ENCODE assay signal across 36 mouse cellular contexts in the genomic region with DNA sequence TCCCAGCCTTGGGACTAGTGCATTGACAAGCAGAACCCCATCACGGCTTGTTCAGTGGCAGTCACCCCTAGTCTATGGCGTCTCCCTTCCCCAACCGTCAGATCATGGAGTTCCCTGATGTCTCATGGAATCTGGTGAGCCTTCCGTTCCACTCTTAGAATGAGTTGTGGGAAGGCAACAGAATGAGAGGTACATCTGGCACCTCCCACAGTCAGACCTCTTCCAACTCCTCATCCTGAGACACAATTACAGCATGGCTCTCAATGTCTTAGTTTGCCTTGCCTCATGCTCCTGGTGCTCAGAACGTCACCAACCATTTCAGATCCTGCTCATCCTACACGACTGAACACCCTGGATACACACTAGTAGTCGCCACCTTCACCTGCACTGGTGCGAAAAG. TPM values are rescaled to one million over a fixed set of nuclear protein-coding genes. Genes with fewer than 3 reads are reported as not detected.
"Had no signal": no experiment of that assay in that cellular context is flagged by ENCODE, and none has a peak within 500 bp of the region (broad histone marks: within the 10 kb centered on the region; RNA-seq: fewer than 3 reads in every experiment).

No protein-coding gene starts in this region.

- ATAC-seq: hindbrain, embryonic 16.5 days; hindbrain, postnatal 0 days; inflammation-experienced regulatory T-cells, adult 6 months; intestine, embryonic 15.5 days; intestine, embryonic 16.5 days; intestine, postnatal 0 days had no signal

- H3K4me3 ChIP-seq: heart, embryonic 10.5 days; heart, embryonic 12.5 days; heart, embryonic 13.5 days; heart, embryonic 15.5 days; hindbrain, embryonic 10.5 days; hindbrain, embryonic 12.5 days; hindbrain, embryonic 13.5 days; hindbrain, embryonic 15.5 days; intestine, embryonic 15.5 days; kidney, embryonic 15.5 days; layer of hippocampus, adult 2 months had no signal

- H3K27me3 ChIP-seq: heart, embryonic 12.5 days; heart, embryonic 15.5 days; hindbrain, embryonic 12.5 days; hindbrain, embryonic 13.5 days; hindbrain, embryonic 15.5 days; intestine, embryonic 15.5 days had no signal

- H3K36me3 ChIP-seq: heart, embryonic 10.5 days; heart, embryonic 12.5 days; heart, embryonic 13.5 days; heart, embryonic 15.5 days; hindbrain, embryonic 10.5 days; hindbrain, embryonic 12.5 days; hindbrain, embryonic 13.5 days; hindbrain, embryonic 15.5 days; intestine, embryonic 15.5 days; kidney, embryonic 15.5 days had no signal

- H3K4me1 ChIP-seq: heart, embryonic 10.5 days; heart, embryonic 12.5 days; heart, embryonic 13.5 days; heart, embryonic 15.5 days; hindbrain, embryonic 10.5 days; hindbrain, embryonic 12.5 days; hindbrain, embryonic 13.5 days; hindbrain, embryonic 15.5 days; intestine, embryonic 15.5 days; kidney, embryonic 15.5 days had no signal

- H3K9ac ChIP-seq: heart, embryonic 12.5 days; heart, embryonic 13.5 days; heart, embryonic 15.5 days; hindbrain, embryonic 12.5 days; hindbrain, embryonic 13.5 days; hindbrain, embryonic 14.5 days; hindbrain, embryonic 15.5 days; intestine, embryonic 15.5 days; kidney, embryonic 15.5 days had no signal

- H3K4me2 ChIP-seq: heart, embryonic 11.5 days; heart, embryonic 12.5 days; heart, embryonic 13.5 days; heart, embryonic 15.5 days; hindbrain, embryonic 12.5 days; hindbrain, embryonic 13.5 days; hindbrain, embryonic 14.5 days; hindbrain, embryonic 15.5 days; intestine, embryonic 15.5 days; kidney, embryonic 15.5 days had no signal

- H3K27ac ChIP-seq: heart, embryonic 10.5 days; heart, embryonic 13.5 days; heart, embryonic 15.5 days; hindbrain, embryonic 10.5 days; hindbrain, embryonic 12.5 days; hindbrain, embryonic 13.5 days; hindbrain, embryonic 14.5 days; hindbrain, embryonic 15.5 days; hindbrain, postnatal 0 days; intestine, embryonic 15.5 days; kidney, embryonic 15.5 days; kidney, postnatal 0 days; layer of hippocampus, adult 2 months had no signal

- H3K9me3 ChIP-seq: heart, embryonic 10.5 days; heart, embryonic 12.5 days; heart, embryonic 13.5 days; heart, embryonic 15.5 days; hindbrain, embryonic 10.5 days; hindbrain, embryonic 12.5 days; hindbrain, embryonic 13.5 days; hindbrain, embryonic 15.5 days; intestine, embryonic 15.5 days; kidney, embryonic 15.5 days had no signal

- DNase-seq: heart, postnatal 10 days; heart, postnatal 14 days; heart, postnatal 36 days; heart, postnatal 4 days; kidney, adult 11 months; kidney, adult 18-20 months; kidney, adult 2 months; kidney, adult 8-10 months; kidney, adult 9 months; kidney, postnatal 10 days; kidney, postnatal 14 days; kidney, postnatal 36 days; kidney, postnatal 4 days; layer of hippocampus, adult 9-11 months; layer of hippocampus, postnatal 36 days had no signal

RNA-seq across cellular contexts. Expression of gene C1qtnf9, which starts 8.6 kb away (rescaled TPM):
- polyA plus RNA-seq: heart, embryonic 11.5 days; hindbrain, embryonic 11.5 days; hindbrain, embryonic 14.5 days; kidney, embryonic 14.5 days had no signal
